Mouse (Mus musculus): ENCODE measurements around the gene Wdr41. TPM values are rescaled to one million over a fixed set of nuclear protein-coding genes. Genes with fewer than 3 reads are reported as not detected.

Gene Wdr41
- total and polyA plus RNA-seq, 3 experiments = 5.0 to 12.7 (median 10.7) TPM

- in situ Hi-C loops (cut with MboI; ENCODE audit: low pct_ligation_motif_present, low pct_unique_long_range_greater_than_20kb, low sequenced_read_pairs) = no loop called here
- TF ChIP-seq HCFC1 (IDR thresholded peaks at IDR 0.05; ENCODE audit: low read depth, low read length) (no peak), NRF1 (IDR thresholded peaks at IDR 0.05; ENCODE audit: low read depth, low read length) (no peak), IRF4 (IDR thresholded peaks at IDR 0.05; ENCODE audit: low read depth, low read length) (no peak), E2F4 (IDR thresholded peaks at IDR 0.05; ENCODE audit: insufficient replicate concordance, low read depth, low read length) (no peak), SMC3 (IDR thresholded peaks at IDR 0.05; ENCODE audit: low read depth, low read length) (no peak), PAX5 (IDR thresholded peaks at IDR 0.05; ENCODE audit: low read length) (no peak), POLR2AphosphoS2 (IDR thresholded peaks at IDR 0.05; ENCODE audit: low read depth, low read length) (no peak), CHD1 (IDR thresholded peaks at IDR 0.05; ENCODE audit: low read depth, low read length) (no peak), ZC3H11A (IDR thresholded peaks at IDR 0.05; ENCODE audit: low read depth, low read length) (no peak), USF2 (conservative IDR thresholded peaks at IDR 0.05; ENCODE audit: low read depth, low read length) (no peak), USF1 (IDR thresholded peaks at IDR 0.05; ENCODE audit: low read depth, low read length) (no peak), ZNF384 (IDR thresholded peaks at IDR 0.05; ENCODE audit: low read depth, low read length) (no peak), TBP (conservative IDR thresholded peaks at IDR 0.05; ENCODE audit: low read depth, low read length) (no peak), MYC (IDR thresholded peaks at IDR 0.05; ENCODE audit: low read depth, low read length) (no peak), ELF1 (IDR thresholded peaks at IDR 0.05; ENCODE audit: low read depth, low read length) (no peak), ZMIZ1 (IDR thresholded peaks at IDR 0.05; ENCODE audit: low read depth, low read length) (no peak), UBTF (IDR thresholded peaks at IDR 0.05; ENCODE audit: low read depth, low read length) (no peak), GABPA (IDR thresholded peaks at IDR 0.05; ENCODE audit: insufficient replicate concordance, low read depth, low read length) (no peak), TCF12 (IDR thresholded peaks at IDR 0.05; ENCODE audit: low read depth, low read length) (no peak), MAZ (IDR thresholded peaks at IDR 0.05; ENCODE audit: low read depth, low read length) (no peak)
- H3K79me2 ChIP-seq (replicated peaks; ENCODE audit: control insufficient read depth, extremely low read depth, insufficient read depth, poor library complexity, severe bottlenecking) = no peaks in the 10 kb centered on the region
- H3K4me3 ChIP-seq (replicated peaks in 1 of 3; ENCODE audit: low read depth in 2 of 3, low read length in 2 of 3, poor library complexity in 1 of 3) = no peak overlapping the region
- no peaks in the 10 kb centered on the region for H3K9me3 ChIP-seq (replicated peaks; ENCODE audit: low read length)
- no peak overlapping the region for H3K27ac ChIP-seq (ENCODE audit: insufficient read depth, low read depth)
- H3K4me2 ChIP-seq (ENCODE audit: insufficient read depth, low read depth, poor library complexity, severe bottlenecking) = no peak overlapping the region
- dilution Hi-C loops (cut with MboI; ENCODE audit: extremely low pct_ligation_motif_present, extremely low pct_unique_long_range_greater_than_20kb, low sequenced_read_pairs) = no loop called here
- no peak for DNase-seq (ENCODE audit: extremely low read depth)
- H3K9ac ChIP-seq (ENCODE audit: insufficient read depth, low read depth) = no peak overlapping the region
- H3K4me1 ChIP-seq (ENCODE audit: control insufficient read depth in 1 of 2, insufficient read depth in 2 of 2) = peaks cover 22 to 74% of the 10 kb centered on the region in 2 experiments
- H3K36me3 ChIP-seq (replicated peaks in 1 of 2; ENCODE audit: control insufficient read depth in 1 of 2, insufficient read depth in 1 of 2, low read length in 1 of 2) = peaks cover 0 to 12% of the 10 kb centered on the region in 2 experiments
- H3K27me3 ChIP-seq (replicated peaks) = no peaks in the 10 kb centered on the region
Measured at GRCm38 (mm10) chr13:95009261-95009660, 33.1 kb downstream of the Wdr41 start.

- peak overlapping the region; percentile 50 for H3K4me2 ChIP-seq (ENCODE audit: insufficient read depth, low read depth, poor library complexity, severe bottlenecking)
- no peak overlapping the region for H3K4me3 ChIP-seq (replicated peaks in 1 of 3; ENCODE audit: low read depth in 2 of 3, low read length in 2 of 3, poor library complexity in 1 of 3)
- TF ChIP-seq MEF2A (IDR thresholded peaks at IDR 0.05; ENCODE audit: borderline replicate concordance, low read depth, low read length) (no peak; the same call in 1 of the 2 replicates), MYC (IDR thresholded peaks at IDR 0.05; ENCODE audit: low read depth, low read length) (peak; percentile 90), MAFK (IDR thresholded peaks at IDR 0.05; ENCODE audit: insufficient replicate concordance, low read length) (no peak), UBTF (IDR thresholded peaks at IDR 0.05; ENCODE audit: low read depth, low read length) (0 out of 2 replicates have a peak, but pooled peaks have one; percentile 24), ETS1 (conservative IDR thresholded peaks at IDR 0.05; ENCODE audit: low read depth, low read length) (peak; percentile 46; the same call in 1 of the 2 replicates), NRF1 (IDR thresholded peaks at IDR 0.05; ENCODE audit: low read depth, low read length) (no peak), JUN (IDR thresholded peaks at IDR 0.05; ENCODE audit: insufficient read depth, low read depth, low read length) (no peak), EP300 (IDR thresholded peaks at IDR 0.05; ENCODE audit: low read length) (peak; percentile 38; the same call in 1 of the 2 replicates), MXI1 (IDR thresholded peaks at IDR 0.05; ENCODE audit: low read depth, low read length) (peak; percentile 73), MAX (IDR thresholded peaks at IDR 0.05; ENCODE audit: low read length) (peak; percentile 87), POLR2A (IDR thresholded peaks at IDR 0.05; ENCODE audit: low read depth, low read length) (no peak), IRF4 (IDR thresholded peaks at IDR 0.05; ENCODE audit: low read depth, low read length) (peak; percentile 67), SIN3A (IDR thresholded peaks at IDR 0.05; ENCODE audit: low read length) (peak; percentile 64; the same call in 1 of the 2 replicates), TBP (conservative IDR thresholded peaks at IDR 0.05; ENCODE audit: low read depth, low read length) (0 out of 2 replicates have a peak, but pooled peaks have one; percentile 13), TCF12 (IDR thresholded peaks at IDR 0.05; ENCODE audit: low read depth, low read length) (peak; percentile 54; the same call in 1 of the 2 replicates), BHLHE40 (IDR thresholded peaks at IDR 0.05; ENCODE audit: low read depth, low read length) (peak; percentile 64), ELF1 (IDR thresholded peaks at IDR 0.05; ENCODE audit: low read depth, low read length) (0 out of 2 replicates have a peak, but pooled peaks have one; percentile 10)
- H3K4me1 ChIP-seq (ENCODE audit: control insufficient read depth in 1 of 2, insufficient read depth in 2 of 2) = peaks cover 22 to 75% of the 10 kb centered on the region in 2 experiments
- in situ Hi-C loops (cut with MboI; ENCODE audit: low pct_ligation_motif_present, low pct_unique_long_range_greater_than_20kb, low sequenced_read_pairs) (no loop called here), dilution Hi-C loops (cut with MboI; ENCODE audit: extremely low pct_ligation_motif_present, extremely low pct_unique_long_range_greater_than_20kb, low sequenced_read_pairs) (no loop called here)
- peak; percentile 66 for DNase-seq (ENCODE audit: extremely low read depth)
- peaks cover 0 to 17% of the 10 kb centered on the region in 2 experiments for H3K36me3 ChIP-seq (replicated peaks in 1 of 2; ENCODE audit: control insufficient read depth in 1 of 2, insufficient read depth in 1 of 2, low read length in 1 of 2)
- no peaks in the 10 kb centered on the region for H3K27me3 ChIP-seq (replicated peaks)
- no peak overlapping the region for H3K27ac ChIP-seq (ENCODE audit: insufficient read depth, low read depth)
- no peaks in the 10 kb centered on the region for H3K9me3 ChIP-seq (replicated peaks; ENCODE audit: low read length)
- no peaks in the 10 kb centered on the region for H3K79me2 ChIP-seq (replicated peaks; ENCODE audit: control insufficient read depth, extremely low read depth, insufficient read depth, poor library complexity, severe bottlenecking)
- no peak overlapping the region for H3K9ac ChIP-seq (ENCODE audit: insufficient read depth, low read depth)
Measured at GRCm38 (mm10) chr13:95011546-95012257, 35.6 kb downstream of the Wdr41 start.

All from CH12.LX (cell line).